Mouse (Mus musculus) midbrain, postnatal 0 days (tissue): ENCODE measurements around the gene 2310061I04Rik. TPM values are rescaled to one million over a fixed set of nuclear protein-coding genes. Genes with fewer than 3 reads are reported as not detected.

Experiments
- ATAC-seq: fragments of 200-750 bp; cut with Nextera tagmentation; 2 replicates; pipeline ENCODE4 v1.8.0; 2017; ENCODE audit warnings: moderate number of reproducible peaks, mild to moderate bottlenecking, moderate TSS enrichment, moderate library complexity; ENCODE audit not compliant: low FRiP score
- DNase-seq: peaks from one replicate; pipeline ENCODE4 v3.0.0-alpha.2; 2015; ENCODE audit warnings: low spot score
- H3K27ac ChIP-seq: fragments of 300-500 bp; sonication (generic); 2 replicates; pipeline ENCODE4 v1.5.1; 2014; ENCODE audit warnings: low read depth, mild to moderate bottlenecking, low read length, mixed read lengths
- H3K27me3 ChIP-seq: fragments of 300-500 bp; sonication (generic); 2 replicates; pipeline ENCODE4 v1.6.1; 2014; ENCODE audit warnings: low read length, control low read depth, mixed read lengths; ENCODE audit not compliant: insufficient read depth
- H3K36me3 ChIP-seq: fragments of 300-500 bp; sonication (generic); 2 replicates; pipeline ENCODE4 v1.6.1; 2014; ENCODE audit warnings: low read length, control low read depth, mixed read lengths; ENCODE audit not compliant: insufficient read depth
- H3K4me1 ChIP-seq: fragments of 300-500 bp; sonication (generic); 2 replicates; pipeline ENCODE4 v1.6.1; 2014; ENCODE audit warnings: mild to moderate bottlenecking, control low read depth, antibody characterized with exemption, low read length, mixed read lengths; ENCODE audit not compliant: insufficient read depth
- H3K4me2 ChIP-seq: fragments of 300-500 bp; sonication (generic); 2 replicates; pipeline ENCODE4 v1.6.1; 2014; ENCODE audit warnings: low read depth, mild to moderate bottlenecking, low read length, mixed read lengths; ENCODE audit not compliant: poor library complexity, severe bottlenecking
- H3K4me3 ChIP-seq: fragments of 300-500 bp; sonication (generic); 2 replicates; pipeline ENCODE4 v1.5.1; 2014; ENCODE audit warnings: low read depth, mild to moderate bottlenecking, low read length, moderate library complexity
- H3K9ac ChIP-seq: fragments of 300-500 bp; sonication (generic); replicated peaks from 2 replicates; pipeline ENCODE4 v1.6.1; 2014; ENCODE audit warnings: mild to moderate bottlenecking, low read length, moderate library complexity, mixed read lengths; ENCODE audit not compliant: poor library complexity, severe bottlenecking
- H3K9me3 ChIP-seq: fragments of 300-500 bp; sonication (generic); 2 replicates; pipeline ENCODE4 v1.6.1; 2016; ENCODE audit warnings: low read length, control low read depth
- CTCF ChIP-seq: IDR thresholded peaks from 2 replicates; pipeline ENCODE4 v1.5.1; 2016; ENCODE audit warnings: antibody characterized with exemption, mild to moderate bottlenecking
- WGBS: fragments of 180-500 bp; shearing (Covaris S2); extraction: QIAGEN DNeasy Blood & Tissue Kit; methylation state at CpG from one replicate; pipeline ENCODE4 v1.1.7; 2014; 5-methylcytosine and 5-hydroxymethylcytosine counted together
- polyA plus RNA-seq: library from polyadenylated mRNA; unstranded; fragments of >200 nt; fragmentation: Nextera tagmentation; extraction: Ambion mirVana; gene quantifications from 2 replicates; pipeline ENCODE4 v1.2.1, GENCODE M21; 2015
- total RNA-seq: library from RNA; depleted of rRNA; stranded (reverse); fragments of >200 nt; gene quantifications from 2 replicates; pipeline ENCODE4 v1.2.3, GENCODE M21; 2014

2310061I04Rik gene
- total and polyA plus RNA-seq, 2 experiments from 2014 or later, result 47.7 to 88.3 TPM

DNA sequence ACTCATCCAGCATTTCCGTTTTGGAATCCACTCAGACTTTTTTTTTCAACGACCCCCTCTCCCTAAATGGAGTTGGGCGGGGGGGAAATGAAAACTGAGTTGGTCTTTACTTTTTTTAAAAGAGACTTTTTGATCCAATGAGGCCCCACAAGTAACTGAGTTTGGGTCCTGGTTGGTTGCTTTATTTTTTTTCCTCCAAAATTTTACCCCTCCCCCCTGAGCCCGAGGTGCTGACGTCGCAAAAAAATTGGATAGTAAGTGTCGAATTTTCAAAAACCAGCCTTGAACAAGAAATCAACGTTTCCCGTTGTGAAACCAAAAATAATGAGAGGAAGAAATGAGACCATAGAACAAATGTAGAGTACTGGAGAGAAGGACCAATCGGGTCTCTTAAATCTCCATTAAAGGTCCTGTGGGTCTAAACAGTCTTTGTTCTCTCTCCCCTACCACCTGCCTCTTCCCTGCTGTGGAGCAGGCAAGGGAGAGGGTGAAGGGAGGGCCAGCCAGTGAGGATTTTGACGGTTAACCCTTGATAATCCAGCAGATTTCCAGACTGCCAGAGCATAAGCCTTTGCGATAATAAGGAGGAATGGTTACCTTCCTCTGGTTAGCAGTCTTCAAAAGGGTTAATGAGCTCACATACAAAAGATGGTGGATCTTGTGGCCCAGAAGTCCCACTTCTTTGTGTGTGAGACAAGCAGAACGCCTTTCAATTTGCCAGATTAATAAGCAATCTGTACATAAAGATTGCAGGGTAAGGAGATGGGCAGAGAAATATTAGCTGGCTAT is 20.4 kb upstream of the 2310061I04Rik start:
- Histone ChIP-seq H3K9ac (peak overlapping the region; percentile 91), H3K9me3 (no peaks in the 10 kb centered on the region), H3K4me2 (peak overlapping the region; percentile 64), H3K27ac (peak overlapping the region; percentile 98), H3K4me3 (peak overlapping the region; percentile 49), H3K4me1 (peaks cover 11% of the 10 kb centered on the region; the same call in 1 of the 2 replicates), H3K27me3 (no peaks in the 10 kb centered on the region), H3K36me3 (no peaks in the 10 kb centered on the region)
- DNase-seq (peak; percentile 94), ATAC-seq (peak; percentile 25)
- under 1% methylated on average over 13 of the region's 13 CpGs for WGBS
- TF ChIP-seq CTCF, result no peak

DNA sequence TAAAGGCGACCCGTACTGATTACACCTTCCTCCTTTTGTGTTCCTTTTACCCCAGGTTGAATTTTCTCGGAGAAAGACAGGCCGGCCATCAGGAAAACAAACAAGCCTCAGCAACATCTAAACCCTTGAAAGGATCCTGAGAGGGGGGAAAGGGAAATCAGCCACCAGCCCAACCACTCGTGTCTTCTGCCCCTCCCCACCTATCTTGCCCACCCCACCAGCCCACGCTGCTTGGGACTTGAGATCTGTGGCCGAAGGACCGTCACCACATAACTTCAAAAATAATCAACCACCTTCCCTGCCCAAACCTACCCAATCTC is 19.9 kb upstream of the 2310061I04Rik start:
- H3K27me3 ChIP-seq, result no peaks in the 10 kb centered on the region

DNA sequence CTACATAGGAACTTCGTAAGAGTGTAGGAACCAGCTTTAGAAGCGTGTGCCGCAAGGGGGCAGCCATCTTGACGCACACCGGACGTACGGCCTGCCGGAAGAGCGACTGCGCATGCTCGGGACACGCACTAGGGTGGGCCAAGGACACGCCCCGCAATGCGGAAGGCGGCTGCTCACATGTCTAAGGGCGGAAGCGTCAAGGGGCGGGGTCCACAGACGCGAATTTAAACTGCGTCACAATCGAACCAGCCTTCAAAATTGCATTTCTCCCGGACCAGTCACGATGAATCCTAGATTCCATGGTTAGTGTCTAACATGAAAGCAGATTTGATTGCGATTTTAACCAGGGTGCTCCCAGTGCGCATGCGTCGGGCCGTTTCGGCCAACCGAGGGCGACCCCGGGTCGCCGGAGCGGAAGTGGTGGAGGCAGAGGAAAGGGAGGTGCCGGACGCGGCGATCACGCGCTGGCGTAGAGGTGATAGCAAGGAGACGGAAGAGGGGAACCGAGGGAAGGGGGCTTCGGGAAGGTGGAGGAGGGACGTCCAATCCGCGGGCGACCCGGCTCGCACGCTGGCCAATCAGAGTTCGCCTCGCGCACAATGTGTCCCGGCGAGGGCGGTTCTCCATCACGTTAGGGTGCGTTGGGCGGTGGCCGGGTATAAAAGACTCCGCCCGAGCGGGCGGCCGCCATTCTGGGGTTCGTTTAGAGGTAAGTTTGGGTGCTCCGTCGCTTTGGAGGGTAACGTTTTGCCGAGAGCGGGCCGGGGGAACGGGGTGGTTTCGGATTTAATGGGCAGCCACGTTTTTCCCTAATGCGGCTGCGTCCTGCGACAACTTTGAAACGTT is 19.3 kb upstream of the 2310061I04Rik start, which contains the start of the genes Mrps18b and Ppp1r10:
TSS of gene Mrps18b (minus strand) at position 93 of the 846 bp plus-strand sequence.
TSS of gene Ppp1r10 (plus strand) at position 138 of the 846 bp plus-strand sequence.
- H3K27me3 ChIP-seq, result no peaks in the 10 kb centered on the region
- H3K9me3 ChIP-seq, result no peaks in the 10 kb centered on the region
- peak within 1 kb of the TSS; percentile 91 for H3K9ac ChIP-seq
- peak within 1 kb of the TSS; percentile 98 for H3K27ac ChIP-seq
- DNase-seq, result peak; percentile 100
- peak within 1 kb of the TSS; percentile 49 for H3K4me3 ChIP-seq
- TF ChIP-seq CTCF, result peak; percentile 80
- peak; percentile 92 for ATAC-seq
- under 1% methylated on average over 83 of the region's 83 CpGs for WGBS
- no peaks in the 10 kb centered on the region for H3K36me3 ChIP-seq
- peaks cover 7% of the 10 kb centered on the region; the same call in 1 of the 2 replicates for H3K4me1 ChIP-seq
- H3K4me2 ChIP-seq, result peak within 1 kb of the TSS; percentile 73

More for the DNA sequence above, 19.9 kb upstream of the 2310061I04Rik start:
- Histone ChIP-seq H3K27ac (peak overlapping the region; percentile 98), H3K36me3 (no peaks in the 10 kb centered on the region), H3K4me1 (peaks cover 11% of the 10 kb centered on the region; the same call in 1 of the 2 replicates), H3K9ac (peak overlapping the region; percentile 91), H3K9me3 (no peaks in the 10 kb centered on the region), H3K4me2 (peak overlapping the region; percentile 64), H3K4me3 (peak overlapping the region; percentile 49)
- TF ChIP-seq CTCF, result no peak
- DNase-seq (no peak), ATAC-seq (no peak)
- whole genome bisulfite sequencing, result 1% methylated on average over 8 of the region's 8 CpGs

GRCm38 (mm10) chr17:35915538-35916296 is 18.5 kb upstream of the 2310061I04Rik start:
- no peak for DNase-seq
- Histone ChIP-seq H3K4me1 (peaks cover 4% of the 10 kb centered on the region; the same call in 1 of the 2 replicates), H3K9ac (peak overlapping the region; percentile 53), H3K4me3 (peak overlapping the region; percentile 49), H3K27ac (peak overlapping the region; percentile 98), H3K27me3 (no peaks in the 10 kb centered on the region), H3K4me2 (peak overlapping the region; percentile 73), H3K36me3 (no peaks in the 10 kb centered on the region), H3K9me3 (no peaks in the 10 kb centered on the region)
- ATAC-seq, result no peak
- WGBS, result 4% methylated on average over 28 of the region's 28 CpGs
- no peak for TF ChIP-seq CTCF

DNA sequence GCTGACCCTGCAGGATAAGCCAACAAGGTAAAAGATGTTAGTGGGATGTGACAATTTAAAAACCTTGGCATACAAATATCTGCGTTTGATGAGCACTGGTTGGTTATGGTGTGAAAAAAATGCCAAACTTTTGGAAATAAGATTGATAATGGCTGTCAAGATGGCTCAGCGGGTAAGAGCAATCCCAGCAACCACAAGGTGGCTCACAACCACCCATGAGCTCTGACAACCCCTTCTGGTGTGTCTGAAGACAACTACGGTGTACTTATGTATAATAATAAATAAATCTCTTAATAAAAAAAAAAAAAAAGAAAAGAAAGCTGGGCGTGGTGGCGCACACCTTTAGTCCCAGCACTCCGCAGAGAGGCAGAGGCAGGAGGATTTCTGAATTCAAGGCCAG is 17.7 kb upstream of the 2310061I04Rik start:
- no peak for ATAC-seq
- DNase-seq, result no peak
- Histone ChIP-seq H3K36me3 (no peaks in the 10 kb centered on the region), H3K4me1 (peaks cover under 1% of the 10 kb centered on the region; the same call in 1 of the 2 replicates), H3K4me3 (no peak overlapping the region), H3K27ac (no peak overlapping the region), H3K4me2 (no peak overlapping the region), H3K9me3 (no peaks in the 10 kb centered on the region), H3K27me3 (no peaks in the 10 kb centered on the region), H3K9ac (no peak overlapping the region)
- 83% methylated on average over 6 of the region's 6 CpGs for WGBS
- peak; percentile 28; the same call in 1 of the 2 replicates for TF ChIP-seq CTCF
